Mouse (Mus musculus) ovary, adult 18-20 months (tissue): ENCODE results near the gene Arfip2.
A peak's percentile ranks its signal among the peaks of the same experiment; 100 is the strongest.

Source experiments
- DNase-seq: peaks from one replicate; pipeline ENCODE4 v3.0.0; 2022; ENCODE audit warnings: low spot score, mixed read lengths

Gene Arfip2

DNA sequence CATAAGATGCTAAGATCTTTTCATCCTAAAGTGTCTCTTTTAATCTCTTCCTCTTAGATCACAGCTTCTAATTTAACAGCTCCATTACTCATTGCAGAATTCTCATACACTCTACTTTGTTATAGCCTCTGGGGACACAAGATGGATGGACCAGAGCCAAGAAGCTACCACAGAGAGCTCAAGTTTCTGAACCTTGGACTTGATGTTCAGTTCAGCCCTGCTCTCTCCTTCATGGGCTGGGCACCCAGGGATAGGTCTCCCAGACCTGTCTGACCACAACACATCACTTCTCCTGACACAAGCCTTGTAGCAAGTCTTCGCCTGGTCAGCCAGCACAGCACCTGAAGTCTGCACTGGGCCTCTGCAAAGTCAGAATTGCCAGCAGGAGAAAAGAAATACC lies 25.8 kb downstream of the Arfip2 start:
- no peak for DNase-seq

DNA sequence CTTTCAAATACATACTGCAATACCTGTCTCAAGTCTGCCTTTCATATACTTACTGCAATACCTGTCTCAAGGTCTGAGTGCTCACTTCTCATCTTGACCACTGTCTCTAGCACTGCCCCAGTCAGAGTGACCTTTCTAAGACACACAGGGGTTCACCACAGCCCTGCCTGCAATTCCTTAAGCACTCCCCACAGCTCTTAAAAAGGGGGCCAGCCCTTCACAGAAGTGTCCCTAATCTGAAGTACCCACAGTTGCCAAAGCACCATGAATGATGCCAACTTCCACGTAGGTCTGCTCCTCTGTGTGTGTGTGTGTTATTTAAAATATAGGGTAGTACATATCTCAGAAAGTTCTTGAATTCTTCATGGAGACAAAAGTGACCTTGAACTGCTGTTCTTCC lies 28.4 kb downstream of the Arfip2 start:
- no peak for DNase-seq

DNA sequence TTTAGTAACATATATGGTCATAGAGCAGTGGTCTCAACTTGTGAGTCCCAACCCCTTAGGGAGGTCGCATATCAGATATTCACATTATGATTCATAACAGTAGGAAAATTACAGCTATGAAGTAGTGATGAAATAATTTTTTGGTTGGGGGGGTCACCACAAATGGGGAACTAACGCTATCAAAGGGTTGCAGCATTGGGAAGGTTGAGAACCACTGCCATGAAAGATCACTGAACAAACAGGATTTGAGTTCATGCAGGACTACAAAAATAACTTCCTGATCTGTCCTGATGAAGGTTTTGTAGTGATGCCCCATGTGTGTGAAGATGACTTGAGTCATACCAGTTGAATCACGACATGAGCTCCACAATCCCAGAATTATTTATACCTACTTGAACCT lies 31.7 kb downstream of the Arfip2 start:
- DNase-seq, result no peak

DNA sequence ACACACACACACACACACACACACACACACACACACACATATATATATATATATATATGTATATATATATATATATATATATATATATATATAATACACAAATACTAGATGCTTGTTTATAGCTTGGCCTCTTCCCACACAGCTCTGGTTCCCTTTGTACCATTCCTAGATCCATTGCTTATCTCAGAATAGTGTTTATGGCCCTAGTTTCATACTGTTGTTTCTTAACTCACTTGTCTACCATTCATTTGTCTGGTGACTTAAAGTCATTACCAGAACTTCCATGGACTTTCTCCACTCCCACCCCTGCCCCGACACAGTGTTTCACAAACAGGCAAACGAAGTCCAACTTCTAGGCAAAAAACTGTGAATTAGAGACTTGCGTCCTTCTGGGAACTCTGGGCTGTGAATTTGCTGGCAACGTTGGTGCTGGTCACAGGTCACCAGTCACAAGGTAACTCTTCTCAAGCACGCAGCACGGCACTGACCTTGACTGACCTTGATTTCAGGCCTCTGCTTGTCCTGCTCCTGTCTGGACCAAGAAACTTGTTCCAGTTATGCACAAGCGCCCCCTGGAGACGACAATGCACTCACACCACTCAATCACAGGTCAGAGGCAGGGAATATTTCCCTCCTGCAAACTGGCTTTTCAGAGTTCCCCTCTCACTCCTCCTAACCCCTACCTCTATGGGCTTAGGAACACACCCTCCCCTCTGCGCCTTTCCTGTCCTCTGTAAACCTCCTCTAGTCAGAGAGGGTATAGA lies 37.2 kb downstream of the Arfip2 start:
- DNase-seq, result peak; percentile 23

- DNase-seq, result no peak
Observed at GRCm38 (mm10) chr7:105590097-105590496, 50.1 kb downstream of the Arfip2 start.

- no peak for DNase-seq
Observed at GRCm38 (mm10) chr7:105588325-105588912, 51.8 kb downstream of the Arfip2 start.
